Mouse (Mus musculus): ENCODE data around the gene C1qtnf1. TPM values are rescaled to one million over a fixed set of nuclear protein-coding genes. Genes with fewer than 3 reads are reported as not detected.

Gene C1qtnf1
- polyA plus RNA-seq, 2 experiments = 12.4 to 12.5 TPM

DNA sequence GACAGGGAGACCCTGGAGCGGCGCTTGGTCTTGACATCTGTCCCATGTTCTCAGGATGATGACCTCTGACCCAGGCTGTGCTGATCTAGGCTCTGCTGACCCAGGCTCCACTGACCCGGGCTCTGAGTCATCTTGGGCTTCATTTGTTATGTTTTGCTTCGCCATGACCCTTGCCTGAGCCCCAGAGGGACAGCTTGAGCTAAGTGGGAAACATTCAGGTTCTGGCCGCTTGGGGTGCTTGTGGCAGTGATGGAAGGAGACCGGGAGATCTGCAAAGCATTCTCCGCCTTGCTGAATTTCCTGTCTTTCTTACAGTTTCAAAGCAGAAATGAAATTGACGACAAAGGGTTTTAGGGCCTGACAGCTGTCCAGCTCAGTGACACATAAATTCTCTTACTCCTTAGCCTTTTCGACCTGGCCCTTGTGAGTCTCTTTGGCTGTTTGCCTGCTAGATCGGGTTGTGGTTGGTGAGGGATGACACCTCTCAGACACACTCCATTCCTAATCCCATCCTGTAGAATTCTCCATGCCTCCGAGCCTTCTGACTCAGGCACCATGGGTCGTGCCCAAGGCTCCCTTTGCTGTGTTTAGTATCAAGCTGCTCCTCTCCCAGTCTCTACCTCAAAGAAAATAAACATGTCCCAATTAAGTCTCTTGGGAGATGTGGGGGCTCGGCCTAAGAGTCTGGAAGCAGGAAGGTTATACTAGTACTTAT, 3.2 kb upstream of the C1qtnf1 start:
- ATAC-seq (ENCODE audit: low FRiP score, low read depth) (no peak), DNase-seq (ENCODE audit: low spot score) (no peak)
- Histone ChIP-seq H3K9ac (ENCODE audit: low read depth, low read length, severe bottlenecking) (no peak overlapping the region), H3K27ac (replicated peaks; ENCODE audit: low read depth, low read length) (no peak overlapping the region), H3K9me3 (ENCODE audit: control insufficient read depth, low read length) (no peaks in the 10 kb centered on the region), H3K36me3 (ENCODE audit: control insufficient read depth, insufficient read depth, low read length) (no peaks in the 10 kb centered on the region), H3K4me2 (replicated peaks; ENCODE audit: low read depth, low read length, severe bottlenecking) (no peak overlapping the region), H3K4me3 (replicated peaks; ENCODE audit: low read length) (no peak overlapping the region), H3K4me1 (ENCODE audit: control insufficient read depth, insufficient read depth, low read length) (peaks cover 39% of the 10 kb centered on the region), H3K27me3 (ENCODE audit: control insufficient read depth, insufficient read depth, low read length) (no peaks in the 10 kb centered on the region)
- TF ChIP-seq POLR2A (IDR thresholded peaks at IDR 0.05; ENCODE audit: borderline replicate concordance, extremely low read depth, insufficient read depth, insufficient read length) = no peak
- 59% methylated on average over 13 of the region's 13 CpGs for WGBS

- no peak for ATAC-seq (ENCODE audit: low FRiP score, low read depth)
- Histone ChIP-seq H3K27me3 (ENCODE audit: control insufficient read depth, insufficient read depth, low read length) (no peaks in the 10 kb centered on the region), H3K9me3 (ENCODE audit: control insufficient read depth, low read length) (no peaks in the 10 kb centered on the region), H3K27ac (replicated peaks; ENCODE audit: low read depth, low read length) (no peak overlapping the region), H3K4me3 (replicated peaks; ENCODE audit: low read length) (no peak overlapping the region), H3K36me3 (ENCODE audit: control insufficient read depth, insufficient read depth, low read length) (no peaks in the 10 kb centered on the region), H3K4me2 (replicated peaks; ENCODE audit: low read depth, low read length, severe bottlenecking) (no peak overlapping the region), H3K9ac (ENCODE audit: low read depth, low read length, severe bottlenecking) (no peak overlapping the region), H3K4me1 (ENCODE audit: control insufficient read depth, insufficient read depth, low read length) (peaks cover 56% of the 10 kb centered on the region)
- DNase-seq (ENCODE audit: low spot score) = no peak
- WGBS = 61% methylated on average over 5 of the region's 5 CpGs
- TF ChIP-seq POLR2A (IDR thresholded peaks at IDR 0.05; ENCODE audit: borderline replicate concordance, extremely low read depth, insufficient read depth, insufficient read length) = no peak
Measured at GRCm38 (mm10) chr11:118426765-118427164, 1.2 kb upstream of the C1qtnf1 start.

DNA sequence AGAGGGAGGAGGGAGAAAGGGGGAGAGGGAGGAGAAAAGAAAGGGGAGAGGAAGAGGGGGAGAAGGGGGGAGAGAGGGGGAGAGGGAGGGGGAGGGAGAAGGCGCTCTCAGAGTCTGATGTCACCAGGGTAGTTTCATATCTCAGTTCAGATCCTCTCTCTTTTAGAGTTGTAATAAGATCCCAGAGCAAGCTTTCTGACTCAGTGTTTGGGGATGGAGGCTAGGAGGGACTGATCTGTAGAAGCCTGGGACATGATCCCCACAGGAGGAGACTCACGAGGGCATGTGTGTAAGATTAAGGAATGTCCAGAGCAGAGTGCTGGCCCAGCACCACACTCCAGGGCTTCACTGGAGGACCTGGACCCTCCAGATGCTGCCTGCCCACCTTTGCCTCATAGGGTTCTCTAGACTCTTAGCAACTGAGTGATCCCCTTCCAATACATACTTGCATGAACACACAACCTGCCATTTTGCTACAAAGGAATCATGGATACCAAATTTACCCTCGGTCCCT, 680 bp upstream of the C1qtnf1 start:
- WGBS = 31% methylated on average over 3 of the region's 3 CpGs
- H3K36me3 ChIP-seq (ENCODE audit: control insufficient read depth, insufficient read depth, low read length) = no peaks in the 10 kb centered on the region
- H3K9ac ChIP-seq (ENCODE audit: low read depth, low read length, severe bottlenecking) = peak overlapping the region; percentile 52; the same call in 1 of the 2 replicates
- ATAC-seq (ENCODE audit: low FRiP score, low read depth) = no peak
- no peak for DNase-seq (ENCODE audit: low spot score)
- peak overlapping the region; percentile 65 for H3K4me2 ChIP-seq (replicated peaks; ENCODE audit: low read depth, low read length, severe bottlenecking)
- H3K27ac ChIP-seq (replicated peaks; ENCODE audit: low read depth, low read length) = peak overlapping the region; percentile 43; the same call in 1 of the 2 replicates
- no peak for TF ChIP-seq POLR2A (IDR thresholded peaks at IDR 0.05; ENCODE audit: borderline replicate concordance, extremely low read depth, insufficient read depth, insufficient read length)
- no peaks in the 10 kb centered on the region for H3K9me3 ChIP-seq (ENCODE audit: control insufficient read depth, low read length)
- H3K4me1 ChIP-seq (ENCODE audit: control insufficient read depth, insufficient read depth, low read length) = peaks cover 59% of the 10 kb centered on the region
- H3K4me3 ChIP-seq (replicated peaks; ENCODE audit: low read length) = peak overlapping the region; percentile 41; the same call in 1 of the 2 replicates
- H3K27me3 ChIP-seq (ENCODE audit: control insufficient read depth, insufficient read depth, low read length) = no peaks in the 10 kb centered on the region

GRCm38 (mm10) chr11:118428460-118428868, 461 bp downstream of the C1qtnf1 start:
- TF ChIP-seq POLR2A (IDR thresholded peaks at IDR 0.05; ENCODE audit: borderline replicate concordance, extremely low read depth, insufficient read depth, insufficient read length) = no peak
- Histone ChIP-seq H3K9ac (ENCODE audit: low read depth, low read length, severe bottlenecking) (peak overlapping the region; percentile 52), H3K27me3 (ENCODE audit: control insufficient read depth, insufficient read depth, low read length) (no peaks in the 10 kb centered on the region), H3K9me3 (ENCODE audit: control insufficient read depth, low read length) (no peaks in the 10 kb centered on the region), H3K27ac (replicated peaks; ENCODE audit: low read depth, low read length) (peak overlapping the region; percentile 19; the same call in 1 of the 2 replicates), H3K4me2 (replicated peaks; ENCODE audit: low read depth, low read length, severe bottlenecking) (peak overlapping the region; percentile 65), H3K4me1 (ENCODE audit: control insufficient read depth, insufficient read depth, low read length) (peaks cover 57% of the 10 kb centered on the region), H3K4me3 (replicated peaks; ENCODE audit: low read length) (peak overlapping the region; percentile 41), H3K36me3 (ENCODE audit: control insufficient read depth, insufficient read depth, low read length) (no peaks in the 10 kb centered on the region)
- ATAC-seq (ENCODE audit: low FRiP score, low read depth) (no peak), DNase-seq (ENCODE audit: low spot score) (no peak)
- WGBS = 4% methylated on average over 11 of the region's 11 CpGs

DNA sequence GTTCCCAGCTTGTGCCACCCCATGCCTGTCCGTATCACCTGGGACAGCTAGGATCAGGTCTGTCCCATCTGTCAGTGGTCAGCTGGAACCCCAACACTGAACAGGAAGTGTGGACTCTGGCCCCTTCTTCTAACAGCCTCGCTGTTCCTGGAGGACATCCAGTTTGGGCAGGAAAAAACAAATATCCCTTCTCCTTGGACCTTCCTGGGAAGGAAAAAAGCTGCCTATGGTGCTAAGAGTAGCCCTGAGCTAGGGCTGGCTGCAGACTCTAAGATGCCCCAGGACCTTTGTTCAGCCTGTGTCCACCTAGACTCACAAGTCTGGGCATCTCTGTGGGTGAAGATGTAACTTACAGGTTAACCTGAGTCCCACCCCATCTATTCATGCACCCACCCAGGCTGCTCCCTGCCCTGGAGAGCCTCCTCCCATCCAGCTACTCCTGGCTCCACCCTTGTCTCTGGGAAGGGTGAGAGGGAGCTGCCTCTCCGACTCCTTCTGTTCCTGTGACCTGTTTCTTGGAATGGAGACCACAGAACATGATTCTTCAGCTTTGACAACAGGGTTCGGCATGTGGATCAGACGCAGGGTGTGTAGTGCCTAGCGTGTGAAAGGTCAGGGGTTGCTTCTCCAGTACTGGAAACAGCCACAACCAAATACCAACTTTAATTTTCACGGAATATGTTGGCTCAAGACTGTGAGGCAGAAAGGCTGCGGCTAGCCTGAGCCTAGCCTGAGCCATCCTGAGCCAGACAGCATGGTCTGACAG, 1.1 kb downstream of the C1qtnf1 start:
- Histone ChIP-seq H3K27me3 (ENCODE audit: control insufficient read depth, insufficient read depth, low read length) (no peaks in the 10 kb centered on the region), H3K4me2 (replicated peaks; ENCODE audit: low read depth, low read length, severe bottlenecking) (peak overlapping the region; percentile 65), H3K27ac (replicated peaks; ENCODE audit: low read depth, low read length) (no peak overlapping the region), H3K36me3 (ENCODE audit: control insufficient read depth, insufficient read depth, low read length) (no peaks in the 10 kb centered on the region), H3K9ac (ENCODE audit: low read depth, low read length, severe bottlenecking) (peak overlapping the region; percentile 52; the same call in 1 of the 2 replicates), H3K4me1 (ENCODE audit: control insufficient read depth, insufficient read depth, low read length) (peaks cover 56% of the 10 kb centered on the region), H3K9me3 (ENCODE audit: control insufficient read depth, low read length) (no peaks in the 10 kb centered on the region), H3K4me3 (replicated peaks; ENCODE audit: low read length) (peak overlapping the region; percentile 41)
- DNase-seq (ENCODE audit: low spot score) (no peak), ATAC-seq (ENCODE audit: low FRiP score, low read depth) (no peak)
- 49% methylated on average over 8 of the region's 8 CpGs for WGBS
- TF ChIP-seq POLR2A (IDR thresholded peaks at IDR 0.05; ENCODE audit: borderline replicate concordance, extremely low read depth, insufficient read depth, insufficient read length) = no peak

Measured in limb, embryonic 14.5 days (tissue).